Mouse (Mus musculus): Measurements from ENCODE around the gene Myom3.
"Not testable (repeated sequence)": the region's sequence is repeated elsewhere in the genome, so short reads cannot be mapped to it uniquely, and the experiment has no call there.

- not testable (repeated sequence) for TF ChIP-seq CTCF (IDR thresholded peaks at IDR 0.05; ENCODE audit: low read depth); EP300 (optimal IDR thresholded peaks at IDR 0.05)
These were observed 43.1 kb upstream of the Myom3 start for GRCm38 (mm10) chr4:135716438-135716837.

All from stomach, postnatal 0 days (tissue).